Mouse (Mus musculus): Measurements from ENCODE around the gene Prelid1.

DNA sequence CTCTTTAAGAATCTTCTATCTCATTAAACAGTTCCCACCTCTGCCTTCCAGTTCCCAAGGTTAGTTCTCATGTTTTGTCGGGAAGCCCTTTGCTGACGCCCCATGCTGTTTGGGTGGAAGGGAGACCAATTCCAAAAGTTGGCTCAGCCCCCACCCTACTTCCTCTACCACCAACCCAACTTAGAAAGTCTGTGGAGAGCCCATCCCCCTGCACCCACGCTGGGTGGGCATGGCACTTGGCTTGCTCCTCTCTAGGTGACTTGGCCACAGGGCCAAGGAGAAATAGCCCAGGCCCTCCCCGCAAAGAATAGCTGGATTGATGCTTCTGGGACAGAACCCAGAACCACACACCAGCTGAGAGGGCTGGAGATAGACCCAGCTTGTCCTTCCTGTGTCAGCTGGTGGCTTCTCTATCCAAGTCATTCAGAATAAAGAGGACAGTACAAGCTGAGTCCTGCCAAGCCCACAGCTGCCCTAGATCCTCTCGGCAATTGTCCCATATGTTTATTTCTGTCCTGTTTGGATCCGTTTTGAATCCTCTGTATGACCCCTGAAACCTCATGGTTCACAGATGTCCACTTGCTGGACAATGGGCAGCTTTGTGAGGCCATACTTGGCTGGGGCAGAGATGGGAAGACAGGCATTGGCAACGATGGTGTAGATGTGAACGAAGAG, 50.8 kb downstream of the Prelid1 start:
- TF ChIP-seq CTCF (IDR thresholded peaks at IDR 0.05; ENCODE audit: insufficient read depth, low read depth, low read length) (no peak), POLR2A (IDR thresholded peaks at IDR 0.05; ENCODE audit: insufficient read depth, low read depth, low read length) (no peak)
